Mouse (Mus musculus): ENCODE results near the gene Nr4a1. TPM values are rescaled to one million over a fixed set of nuclear protein-coding genes. Genes with fewer than 3 reads are reported as not detected.

Nr4a1 gene
- polyA plus RNA-seq, 1 experiment from 2014 or later = 13.5 TPM

GRCm38 (mm10) chr15:101221298-101222104, 32.6 kb upstream of the Nr4a1 start:
- Histone ChIP-seq H3K36me3 (ENCODE audit: control insufficient read depth, insufficient read depth) (no peaks in the 10 kb centered on the region), H3K4me3 (ENCODE audit: low read length) (peak overlapping the region; percentile 45), H3K27ac (ENCODE audit: low read length) (no peak overlapping the region), H3K27me3 (ENCODE audit: control insufficient read depth, insufficient read depth, low read length) (peaks cover 11% of the 10 kb centered on the region), H3K9ac (ENCODE audit: low read length) (no peak overlapping the region), H3K9me3 (replicated peaks; ENCODE audit: control insufficient read depth, low read length) (no peaks in the 10 kb centered on the region), H3K4me1 (ENCODE audit: control insufficient read depth, insufficient read depth, low read length) (peaks cover 21% of the 10 kb centered on the region), H3K4me2 (ENCODE audit: low read depth, low read length) (peak overlapping the region; percentile 63)
- ATAC-seq (replicated peaks; ENCODE audit: extremely low read depth, insufficient read depth, low FRiP score) = no peak
- WGBS = 5% methylated on average over 14 of the region's 14 CpGs

- H3K36me3 ChIP-seq (ENCODE audit: control insufficient read depth, insufficient read depth) = 0 out of 2 replicates have a peak, but pooled peaks cover 2% of the 10 kb centered on the region
- WGBS = 48% methylated on average over 13 of the region's 13 CpGs
- no peaks in the 10 kb centered on the region for H3K9me3 ChIP-seq (replicated peaks; ENCODE audit: control insufficient read depth, low read length)
- H3K9ac ChIP-seq (ENCODE audit: low read length) = no peak overlapping the region
- H3K4me1 ChIP-seq (ENCODE audit: control insufficient read depth, insufficient read depth, low read length) = peaks cover 21% of the 10 kb centered on the region
- ATAC-seq (replicated peaks; ENCODE audit: extremely low read depth, insufficient read depth, low FRiP score) = no peak
- no peak overlapping the region for H3K4me2 ChIP-seq (ENCODE audit: low read depth, low read length)
- peaks cover 11% of the 10 kb centered on the region for H3K27me3 ChIP-seq (ENCODE audit: control insufficient read depth, insufficient read depth, low read length)
- H3K27ac ChIP-seq (ENCODE audit: low read length) = no peak overlapping the region
- no peak overlapping the region for H3K4me3 ChIP-seq (ENCODE audit: low read length)
These were observed 31.1 kb upstream of the Nr4a1 start for GRCm38 (mm10) chr15:101222897-101223482.

- no peak overlapping the region for H3K27ac ChIP-seq (ENCODE audit: low read length)
- 7% methylated on average over 5 of the region's 5 CpGs for WGBS
- peaks cover 25% of the 10 kb centered on the region for H3K4me1 ChIP-seq (ENCODE audit: control insufficient read depth, insufficient read depth, low read length)
- 0 out of 2 replicates have a peak, but pooled peaks have one; percentile 1 for ATAC-seq (replicated peaks; ENCODE audit: extremely low read depth, insufficient read depth, low FRiP score)
- peaks cover 11% of the 10 kb centered on the region for H3K27me3 ChIP-seq (ENCODE audit: control insufficient read depth, insufficient read depth, low read length)
- peaks cover 2% of the 10 kb centered on the region; the same call in 1 of the 2 replicates for H3K36me3 ChIP-seq (ENCODE audit: control insufficient read depth, insufficient read depth)
- H3K4me3 ChIP-seq (ENCODE audit: low read length) = peak overlapping the region; percentile 90
- H3K9ac ChIP-seq (ENCODE audit: low read length) = peak overlapping the region; percentile 94
- peak overlapping the region; percentile 88 for H3K4me2 ChIP-seq (ENCODE audit: low read depth, low read length)
- H3K9me3 ChIP-seq (replicated peaks; ENCODE audit: control insufficient read depth, low read length) = no peaks in the 10 kb centered on the region
These were observed 30.5 kb upstream of the Nr4a1 start for GRCm38 (mm10) chr15:101223596-101223995.

GRCm38 (mm10) chr15:101224006-101224906, 29.8 kb upstream of the Nr4a1 start, which contains the start of gene Grasp:
Grasp (plus strand) TSS chr15:101224188.
- H3K4me2 ChIP-seq (ENCODE audit: low read depth, low read length) = peak within 1 kb of the TSS; percentile 88
- H3K27me3 ChIP-seq (ENCODE audit: control insufficient read depth, insufficient read depth, low read length) = peaks cover 11% of the 10 kb centered on the region
- peak; percentile 90 for ATAC-seq (replicated peaks; ENCODE audit: extremely low read depth, insufficient read depth, low FRiP score)
- peak within 1 kb of the TSS; percentile 86 for H3K27ac ChIP-seq (ENCODE audit: low read length)
- H3K9me3 ChIP-seq (replicated peaks; ENCODE audit: control insufficient read depth, low read length) = no peaks in the 10 kb centered on the region
- peak within 1 kb of the TSS; percentile 94 for H3K9ac ChIP-seq (ENCODE audit: low read length)
- WGBS = under 1% methylated on average over 74 of the region's 77 CpGs
- H3K4me1 ChIP-seq (ENCODE audit: control insufficient read depth, insufficient read depth, low read length) = peaks cover 27% of the 10 kb centered on the region
- peaks cover 6% of the 10 kb centered on the region; the same call in 1 of the 2 replicates for H3K36me3 ChIP-seq (ENCODE audit: control insufficient read depth, insufficient read depth)
- peak within 1 kb of the TSS; percentile 90 for H3K4me3 ChIP-seq (ENCODE audit: low read length)

- no peak for ATAC-seq (replicated peaks; ENCODE audit: extremely low read depth, insufficient read depth, low FRiP score)
- Histone ChIP-seq H3K9me3 (replicated peaks; ENCODE audit: control insufficient read depth, low read length) (no peaks in the 10 kb centered on the region), H3K27ac (ENCODE audit: low read length) (peak overlapping the region; percentile 86), H3K27me3 (ENCODE audit: control insufficient read depth, insufficient read depth, low read length) (peaks cover 11% of the 10 kb centered on the region), H3K36me3 (ENCODE audit: control insufficient read depth, insufficient read depth) (peaks cover 6% of the 10 kb centered on the region; the same call in 1 of the 2 replicates), H3K4me3 (ENCODE audit: low read length) (peak overlapping the region; percentile 90), H3K4me1 (ENCODE audit: control insufficient read depth, insufficient read depth, low read length) (peaks cover 27% of the 10 kb centered on the region), H3K4me2 (ENCODE audit: low read depth, low read length) (peak overlapping the region; percentile 88), H3K9ac (ENCODE audit: low read length) (peak overlapping the region; percentile 94)
- WGBS = 13% methylated on average over 14 of the region's 14 CpGs
These were observed 29.1 kb upstream of the Nr4a1 start for GRCm38 (mm10) chr15:101224977-101225376.

- no peaks in the 10 kb centered on the region for H3K9me3 ChIP-seq (replicated peaks; ENCODE audit: control insufficient read depth, low read length)
- peak overlapping the region; percentile 20 for H3K4me2 ChIP-seq (ENCODE audit: low read depth, low read length)
- peak; percentile 28 for ATAC-seq (replicated peaks; ENCODE audit: extremely low read depth, insufficient read depth, low FRiP score)
- H3K4me3 ChIP-seq (ENCODE audit: low read length) = no peak overlapping the region
- H3K9ac ChIP-seq (ENCODE audit: low read length) = 0 out of 2 replicates have a peak overlapping the region, but pooled peaks have one; percentile 11
- peaks cover 11% of the 10 kb centered on the region for H3K27me3 ChIP-seq (ENCODE audit: control insufficient read depth, insufficient read depth, low read length)
- 22% methylated on average over 7 of the region's 7 CpGs for WGBS
- H3K36me3 ChIP-seq (ENCODE audit: control insufficient read depth, insufficient read depth) = peaks cover 19% of the 10 kb centered on the region
- peaks cover 23% of the 10 kb centered on the region for H3K4me1 ChIP-seq (ENCODE audit: control insufficient read depth, insufficient read depth, low read length)
- peak overlapping the region; percentile 76 for H3K27ac ChIP-seq (ENCODE audit: low read length)
These were observed 26.1 kb upstream of the Nr4a1 start for GRCm38 (mm10) chr15:101227971-101228370.

- peaks cover 19% of the 10 kb centered on the region for H3K4me1 ChIP-seq (ENCODE audit: control insufficient read depth, insufficient read depth, low read length)
- whole genome bisulfite sequencing = 79% methylated on average over 21 of the region's 21 CpGs
- no peak for ATAC-seq (replicated peaks; ENCODE audit: extremely low read depth, insufficient read depth, low FRiP score)
- H3K27me3 ChIP-seq (ENCODE audit: control insufficient read depth, insufficient read depth, low read length) = 0 out of 2 replicates have a peak, but pooled peaks cover 4% of the 10 kb centered on the region
- no peak overlapping the region for H3K4me2 ChIP-seq (ENCODE audit: low read depth, low read length)
- H3K9ac ChIP-seq (ENCODE audit: low read length) = no peak overlapping the region
- H3K9me3 ChIP-seq (replicated peaks; ENCODE audit: control insufficient read depth, low read length) = no peaks in the 10 kb centered on the region
- no peak overlapping the region; the same call in 1 of the 2 replicates for H3K27ac ChIP-seq (ENCODE audit: low read length)
- no peak overlapping the region for H3K4me3 ChIP-seq (ENCODE audit: low read length)
- H3K36me3 ChIP-seq (ENCODE audit: control insufficient read depth, insufficient read depth) = peaks cover 19% of the 10 kb centered on the region
These were observed 25.0 kb upstream of the Nr4a1 start for GRCm38 (mm10) chr15:101228866-101229590.

GRCm38 (mm10) chr15:101230503-101230902, 23.6 kb upstream of the Nr4a1 start:
- Histone ChIP-seq H3K27ac (ENCODE audit: low read length) (no peak overlapping the region), H3K4me2 (ENCODE audit: low read depth, low read length) (no peak overlapping the region), H3K4me3 (ENCODE audit: low read length) (no peak overlapping the region), H3K9ac (ENCODE audit: low read length) (no peak overlapping the region), H3K4me1 (ENCODE audit: control insufficient read depth, insufficient read depth, low read length) (peaks cover 20% of the 10 kb centered on the region), H3K27me3 (ENCODE audit: control insufficient read depth, insufficient read depth, low read length) (0 out of 2 replicates have a peak, but pooled peaks cover 4% of the 10 kb centered on the region), H3K36me3 (ENCODE audit: control insufficient read depth, insufficient read depth) (peaks cover 19% of the 10 kb centered on the region), H3K9me3 (replicated peaks; ENCODE audit: control insufficient read depth, low read length) (no peaks in the 10 kb centered on the region)
- ATAC-seq (replicated peaks; ENCODE audit: extremely low read depth, insufficient read depth, low FRiP score) = no peak
- WGBS = 93% methylated on average over 19 of the region's 19 CpGs

Data from heart, embryonic 16.5 days (tissue).